Mouse (Mus musculus) megakaryocyte, embryonic 14.5 days (primary cell): Measurements from ENCODE around the gene Kdm6b.

ENCODE experiments used
- FLI1 ChIP-seq: IDR thresholded peaks from 2 replicates; pipeline ENCODE4 v1.6.1; 2012; ENCODE audit warnings: low read length, inconsistent platforms, mixed read lengths
- GATA1 ChIP-seq: IDR thresholded peaks from 3 replicates; pipeline ENCODE4 v1.6.1; 2012; ENCODE audit warnings: mixed read lengths, low read length, inconsistent platforms, borderline replicate concordance

GRCm38 (mm10) chr11:69405397-69406200, 7.9 kb downstream of the Kdm6b start:
- TF ChIP-seq GATA1: no peak
- TF ChIP-seq FLI1: no peak
